Mouse (Mus musculus): ENCODE measurements around the gene Nsun4. TPM values are rescaled to one million over a fixed set of nuclear protein-coding genes. Genes with fewer than 3 reads are reported as not detected.

Gene Nsun4
- polyA plus RNA-seq (2012; fragmentation: generic; extraction: Trizol) = 12.0 TPM
- long read RNA-seq, experiment 1, transcript Nsun4-202 (6 exons, 2,439 nt) = major isoform, 24 of 28 reads
- long read RNA-seq, experiment 1, partial matches to known transcripts = 0 of 28 reads
- long read RNA-seq, experiment 1, other reads (novel, unspliced or antisense) = 4 of 28 reads
- long read RNA-seq, experiment 2, transcript Nsun4-202 (6 exons, 2,439 nt) = major isoform, 136 of 145 reads
- long read RNA-seq, experiment 2, partial matches to known transcripts = 3 of 145 reads
- long read RNA-seq, experiment 2, other reads (novel, unspliced or antisense) = 6 of 145 reads

GRCm38 (mm10) chr4:116053399-116053961 lies at the start of gene Nsun4:
Gene Nsun4 (minus strand): TSS chr4:116053876.
- peak; percentile 44 for TF ChIP-seq MAX (IDR thresholded peaks at IDR 0.05)
- TF ChIP-seq CEBPB (IDR thresholded peaks at IDR 0.05; ENCODE audit: low read depth) = peak; percentile 96
- TF ChIP-seq CTCF (IDR thresholded peaks at IDR 0.05; ENCODE audit: control insufficient read depth, insufficient read depth, insufficient read length) = no peak
- Histone ChIP-seq H3ac (ENCODE audit: control insufficient read depth, insufficient read length, low read depth) (peak within 1 kb of the TSS; percentile 73), H3K4me3 (ENCODE audit: insufficient read depth, poor library complexity, severe bottlenecking) (peak within 1 kb of the TSS; percentile 63), H3K36me3 (ENCODE audit: control insufficient read depth, insufficient read depth) (no peaks in the 10 kb centered on the region), H3K79me3 (ENCODE audit: low read depth) (peaks cover 5% of the 10 kb centered on the region), H3K79me2 (ENCODE audit: control insufficient read depth, insufficient read depth) (peaks cover 18% of the 10 kb centered on the region), H3K27me3 (ENCODE audit: control insufficient read depth, insufficient read depth, insufficient read length) (no peaks in the 10 kb centered on the region)

GRCm38 (mm10) chr4:116100959-116101358 lies 47.3 kb upstream of the Nsun4 start:
- Histone ChIP-seq H3K79me2 (ENCODE audit: control insufficient read depth, insufficient read depth) (no peaks in the 10 kb centered on the region), H3K27me3 (ENCODE audit: control insufficient read depth, insufficient read depth, insufficient read length) (no peaks in the 10 kb centered on the region), H3K79me3 (ENCODE audit: low read depth) (no peaks in the 10 kb centered on the region), H3K36me3 (ENCODE audit: control insufficient read depth, insufficient read depth) (peaks cover 85% of the 10 kb centered on the region), H3K4me3 (ENCODE audit: insufficient read depth, poor library complexity, severe bottlenecking) (no peak overlapping the region), H3ac (ENCODE audit: control insufficient read depth, insufficient read length, low read depth) (no peak overlapping the region)
- no peak for TF ChIP-seq FOSL1 (IDR thresholded peaks at IDR 0.05; ENCODE audit: insufficient read depth, low read length, poor library complexity, severe bottlenecking)
- no peak for TF ChIP-seq USF1 (IDR thresholded peaks at IDR 0.05; ENCODE audit: low read depth)
- TF ChIP-seq MYOG (IDR thresholded peaks at IDR 0.05; ENCODE audit: control insufficient read depth, extremely low read depth, insufficient read length) = no peak
- no peak for TF ChIP-seq CEBPB (IDR thresholded peaks at IDR 0.05; ENCODE audit: low read depth)

DNA sequence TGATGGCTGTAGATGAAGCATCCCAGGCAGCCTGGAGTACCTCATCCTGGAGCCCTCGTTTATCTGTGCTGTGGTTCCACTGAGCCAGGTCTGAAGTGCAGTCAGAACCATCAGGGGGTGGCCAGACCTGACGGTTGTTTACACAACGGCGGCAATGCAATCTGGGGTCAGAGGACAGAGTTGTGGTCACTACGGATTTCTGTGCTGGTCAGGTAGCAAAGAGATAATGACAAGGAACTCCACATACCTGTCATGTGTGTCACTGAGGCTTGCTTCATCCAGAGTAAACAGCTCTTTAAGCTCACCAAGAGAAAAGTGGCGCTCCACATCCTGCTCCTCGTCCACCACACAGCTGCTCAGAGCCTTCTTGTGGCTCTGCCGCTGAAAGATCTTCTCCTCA lies 43.5 kb upstream of the Nsun4 start:
- TF ChIP-seq USF1 (IDR thresholded peaks at IDR 0.05; ENCODE audit: low read depth) = no peak
- no peak for TF ChIP-seq MYOG (IDR thresholded peaks at IDR 0.05; ENCODE audit: control insufficient read depth, extremely low read depth, insufficient read length)
- no peak for TF ChIP-seq MYOD1 (IDR thresholded peaks at IDR 0.05; ENCODE audit: control insufficient read depth, insufficient read length, low read depth)
- Histone ChIP-seq H3K79me2 (ENCODE audit: control insufficient read depth, insufficient read depth) (no peaks in the 10 kb centered on the region), H3ac (ENCODE audit: control insufficient read depth, insufficient read length, low read depth) (no peak overlapping the region), H3K79me3 (ENCODE audit: low read depth) (no peaks in the 10 kb centered on the region), H3K27me3 (ENCODE audit: control insufficient read depth, insufficient read depth, insufficient read length) (no peaks in the 10 kb centered on the region), H3K36me3 (ENCODE audit: control insufficient read depth, insufficient read depth) (peaks cover 91% of the 10 kb centered on the region), H3K4me3 (ENCODE audit: insufficient read depth, poor library complexity, severe bottlenecking) (no peak overlapping the region)

DNA sequence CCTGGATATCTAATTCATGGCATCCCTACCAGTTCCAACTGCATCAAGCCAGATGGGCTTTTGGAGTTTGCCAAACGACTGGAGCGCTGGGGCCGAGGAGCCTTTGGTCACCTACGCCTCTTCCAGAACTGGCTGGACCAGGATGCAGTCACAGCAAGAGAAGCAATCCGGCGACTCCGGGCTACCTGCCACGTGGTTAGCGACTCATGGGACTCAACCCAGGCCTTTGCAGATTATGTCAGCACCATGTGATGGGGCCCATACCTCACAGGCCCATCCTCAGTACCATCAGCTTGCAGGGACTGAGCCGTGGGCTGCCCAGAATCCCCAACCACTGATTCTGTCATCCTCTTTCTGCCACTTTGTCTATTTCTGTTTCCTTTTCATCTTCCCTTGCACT lies 42.6 kb upstream of the Nsun4 start:
- no peaks in the 10 kb centered on the region for H3K79me2 ChIP-seq (ENCODE audit: control insufficient read depth, insufficient read depth)
- no peaks in the 10 kb centered on the region for H3K27me3 ChIP-seq (ENCODE audit: control insufficient read depth, insufficient read depth, insufficient read length)
- TF ChIP-seq FOSL1 (IDR thresholded peaks at IDR 0.05; ENCODE audit: insufficient read depth, low read length, poor library complexity, severe bottlenecking) (no peak), MAX (IDR thresholded peaks at IDR 0.05) (no peak), CEBPB (IDR thresholded peaks at IDR 0.05; ENCODE audit: low read depth) (no peak), MYOD1 (IDR thresholded peaks at IDR 0.05; ENCODE audit: control insufficient read depth, insufficient read length, low read depth) (no peak), MYOG (IDR thresholded peaks at IDR 0.05; ENCODE audit: control insufficient read depth, extremely low read depth, insufficient read length) (no peak), USF1 (IDR thresholded peaks at IDR 0.05; ENCODE audit: low read depth) (no peak), CTCF (IDR thresholded peaks at IDR 0.05; ENCODE audit: control insufficient read depth, insufficient read depth, insufficient read length) (no peak)
- H3K36me3 ChIP-seq (ENCODE audit: control insufficient read depth, insufficient read depth) = peaks cover 97% of the 10 kb centered on the region
- H3K4me3 ChIP-seq (ENCODE audit: insufficient read depth, poor library complexity, severe bottlenecking) = no peak overlapping the region
- H3K79me3 ChIP-seq (ENCODE audit: low read depth) = no peaks in the 10 kb centered on the region
- no peak overlapping the region for H3ac ChIP-seq (ENCODE audit: control insufficient read depth, insufficient read length, low read depth)

- H3K79me2 ChIP-seq (ENCODE audit: control insufficient read depth, insufficient read depth) = no peaks in the 10 kb centered on the region
- H3K79me3 ChIP-seq (ENCODE audit: low read depth) = no peaks in the 10 kb centered on the region
- no peaks in the 10 kb centered on the region for H3K27me3 ChIP-seq (ENCODE audit: control insufficient read depth, insufficient read depth, insufficient read length)
- TF ChIP-seq FOSL1 (IDR thresholded peaks at IDR 0.05; ENCODE audit: insufficient read depth, low read length, poor library complexity, severe bottlenecking) (no peak), CTCF (IDR thresholded peaks at IDR 0.05; ENCODE audit: control insufficient read depth, insufficient read depth, insufficient read length) (no peak), MYOD1 (IDR thresholded peaks at IDR 0.05; ENCODE audit: control insufficient read depth, insufficient read length, low read depth) (no peak), MAX (IDR thresholded peaks at IDR 0.05) (no peak), CEBPB (IDR thresholded peaks at IDR 0.05; ENCODE audit: low read depth) (no peak), MYOG (IDR thresholded peaks at IDR 0.05; ENCODE audit: control insufficient read depth, extremely low read depth, insufficient read length) (no peak), USF1 (IDR thresholded peaks at IDR 0.05; ENCODE audit: low read depth) (no peak)
- H3K4me3 ChIP-seq (ENCODE audit: insufficient read depth, poor library complexity, severe bottlenecking) = no peak overlapping the region
- H3K36me3 ChIP-seq (ENCODE audit: control insufficient read depth, insufficient read depth) = peaks cover 83% of the 10 kb centered on the region
- H3ac ChIP-seq (ENCODE audit: control insufficient read depth, insufficient read length, low read depth) = no peak overlapping the region
Observed at GRCm38 (mm10) chr4:116088510-116089249, 35.0 kb upstream of the Nsun4 start.
